Mouse (Mus musculus) left cerebral cortex, postnatal 25 days (tissue): ENCODE data around the gene Nfix. TPM values are rescaled to one million over a fixed set of nuclear protein-coding genes. Genes with fewer than 3 reads are reported as not detected.
"Not testable (repeated sequence)": the region's sequence is repeated elsewhere in the genome, so short reads cannot be mapped to it uniquely, and the experiment has no call there.

Experiments used
- DNase-seq, 2 experiments: peaks; one replicate each; pipeline ENCODE4 v3.0.0; 2022; ENCODE audit warnings: low spot score in 2 of 2, mixed read lengths in 1 of 2
- intact Hi-C: fragments of 180-260 bp; cut with DNase I; formaldehyde crosslinking; loops from one replicate; pipeline ENCODE4 v1.15.1; 2025
- total RNA-seq, 2 experiments: library from RNA; stranded (reverse); gene quantifications; 2 replicates each; pipeline ENCODE4 v1.2.3; 2021

Gene Nfix
- total RNA-seq, 2 experiments from 2014 or later = 273 to 322 TPM

GRCm38 (mm10) chr8:84697166-84698130, 102.7 kb downstream of the Nfix start:
- intact Hi-C loops = loop anchor here (2.0 kb wide), 1 partner anchor 115 kb away; no protein-coding TSS in a partner anchor
- DNase-seq = no peak

- no peak for DNase-seq
- intact Hi-C loops = no loop called here
These were observed 105.0 kb downstream of the Nfix start for GRCm38 (mm10) chr8:84695140-84695539.

- intact Hi-C loops = no loop called here
- DNase-seq = no peak
These were observed 106.8 kb downstream of the Nfix start for GRCm38 (mm10) chr8:84693332-84693731.

- DNase-seq = peak; percentile 95 to 96
- intact Hi-C loops = no loop called here
These were observed 110.8 kb downstream of the Nfix start for GRCm38 (mm10) chr8:84689091-84689915.

GRCm38 (mm10) chr8:84687705-84688100, 112.4 kb downstream of the Nfix start, which contains the start of gene Nacc1:
Nacc1 (minus strand) TSS chr8:84687862.
- intact Hi-C loops = loop anchor here (2.0 kb wide), 1 partner anchor 23 kb away; no protein-coding TSS in a partner anchor
- peak; percentile 89 to 91 for DNase-seq

GRCm38 (mm10) chr8:84687003-84687704, 113.0 kb downstream of the Nfix start:
- intact Hi-C loops = loop anchor here (2.0 kb wide), 1 partner anchor 22 kb away; no protein-coding TSS in a partner anchor
- DNase-seq = no peak

GRCm38 (mm10) chr8:84686191-84687002, 113.7 kb downstream of the Nfix start, which contains the start of gene Trmt1:
Trmt1 (plus strand) TSS chr8:84686307.
- DNase-seq = peak in 1 of 2 experiments; percentile 54
- intact Hi-C loops = loop anchor here (2.0 kb wide), 1 partner anchor 22 kb away; no protein-coding TSS in a partner anchor

- no peak for DNase-seq
- intact Hi-C loops = no loop called here
These were observed 115.6 kb downstream of the Nfix start for GRCm38 (mm10) chr8:84684537-84684936.

GRCm38 (mm10) chr8:84682257-84682656, 117.9 kb downstream of the Nfix start:
- no peak for DNase-seq
- intact Hi-C loops = no loop called here

GRCm38 (mm10) chr8:84681476-84681875, 118.7 kb downstream of the Nfix start:
- no peak for DNase-seq
- intact Hi-C loops = no loop called here

GRCm38 (mm10) chr8:84677305-84677704, 122.8 kb downstream of the Nfix start:
- intact Hi-C loops = no loop called here
- DNase-seq = no peak

GRCm38 (mm10) chr8:84670295-84671006, 129.7 kb downstream of the Nfix start:
- intact Hi-C loops, DNase-seq: not testable (repeated sequence)

- intact Hi-C loops = no loop called here
- no peak for DNase-seq
These were observed 131.2 kb downstream of the Nfix start for GRCm38 (mm10) chr8:84668731-84669485.

- no peak for DNase-seq
- intact Hi-C loops = no loop called here
These were observed 132.1 kb downstream of the Nfix start for GRCm38 (mm10) chr8:84668081-84668480.

GRCm38 (mm10) chr8:84665385-84665893, 134.7 kb downstream of the Nfix start:
- intact Hi-C loops = loop anchor here (2.0 kb wide), 1 partner anchor 21 kb away; the partner anchor contains the start of genes Nacc1 and Trmt1
- DNase-seq = no peak

- intact Hi-C loops = loop anchor here (2.0 kb wide), 1 partner anchor 22 kb away; the partner anchor contains the start of genes Nacc1 and Trmt1
These were observed 135.4 kb downstream of the Nfix start for GRCm38 (mm10) chr8:84664566-84665384.

More at GRCm38 (mm10) chr8:84664566-84665384, 135.4 kb downstream of the Nfix start:
- DNase-seq = peak; percentile 87 to 92
